Mouse (Mus musculus) heart, postnatal 36 days (tissue): ENCODE data around the gene Ncam1. TPM values are rescaled to one million over a fixed set of nuclear protein-coding genes. Genes with fewer than 3 reads are reported as not detected.

Experiments used
- DNase-seq, 2 experiments: peaks; one replicate each; pipeline ENCODE4 v3.0.0; 2021 to 2022
- intact Hi-C: fragments of 180-260 bp; cut with DNase I; formaldehyde crosslinking; loops from one replicate; pipeline ENCODE4 v1.15.1; 2025
- total RNA-seq, 2 experiments: library from RNA; stranded (reverse); gene quantifications; 2 replicates each; pipeline ENCODE4 v1.2.3; 2021

Gene Ncam1
- total RNA-seq, 2 experiments from 2014 or later = 4.5 to 6.0 TPM

DNA sequence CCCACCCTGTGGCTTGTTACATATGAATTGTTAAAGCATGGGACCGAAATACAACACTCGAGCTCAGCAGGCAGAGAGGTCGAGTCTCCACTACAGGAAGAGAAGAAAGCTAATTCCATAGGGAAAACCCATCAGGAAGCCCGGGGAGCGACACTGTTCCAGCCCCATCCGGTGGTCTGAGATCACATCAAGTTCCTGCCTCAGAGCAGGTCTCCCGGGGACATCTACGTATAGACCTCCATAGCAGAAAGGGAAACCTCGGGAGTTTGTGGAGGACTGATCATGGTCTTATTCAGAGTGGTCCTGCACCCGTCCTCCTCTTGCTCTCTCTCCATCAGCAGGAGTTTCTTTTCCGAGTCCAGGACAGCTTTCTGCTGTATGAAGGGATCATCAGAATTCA is 326.6 kb downstream of the Ncam1 start:
- intact Hi-C loops = no loop called here
- DNase-seq = no peak

DNA sequence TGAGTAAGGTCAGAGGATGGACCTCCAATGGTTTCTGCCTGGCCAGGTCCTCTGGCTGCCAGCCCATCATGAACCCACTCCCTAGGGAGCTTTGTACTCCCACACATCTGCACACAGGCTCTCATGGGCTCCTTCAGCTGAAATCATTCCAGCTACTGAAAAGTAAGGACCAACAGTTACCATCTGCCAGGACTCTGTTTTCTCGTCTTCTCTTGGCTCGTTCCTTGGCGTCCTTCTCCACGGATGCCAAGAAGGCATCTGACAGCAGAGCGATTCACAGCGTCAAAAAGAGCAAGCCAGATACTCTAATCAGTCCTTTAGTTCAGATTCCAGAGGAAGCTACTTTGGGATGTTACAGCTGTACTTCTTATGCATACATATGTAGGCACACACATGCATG is 327.8 kb downstream of the Ncam1 start:
- intact Hi-C loops = no loop called here
- no peak for DNase-seq

DNA sequence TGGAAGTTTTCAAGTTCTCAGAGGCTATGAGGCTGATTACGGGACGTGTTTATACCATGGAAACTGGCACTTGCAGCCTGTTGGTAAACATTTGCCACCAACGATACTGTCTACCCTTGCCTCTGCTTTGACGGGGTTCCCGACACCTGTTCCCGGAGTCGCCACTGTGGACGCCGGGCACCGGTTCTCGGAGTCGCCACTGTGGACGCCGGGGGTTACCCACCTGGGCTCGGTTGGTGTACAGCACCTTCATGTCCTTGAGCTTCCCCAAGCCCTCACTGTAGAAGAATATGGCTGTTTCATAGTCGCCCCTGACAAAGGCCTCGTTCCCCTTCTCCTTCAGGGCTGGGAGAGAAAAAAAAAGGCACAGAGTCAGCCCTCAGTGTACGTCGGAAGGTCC is 328.7 kb downstream of the Ncam1 start:
- no peak for DNase-seq

GRCm38 (mm10) chr9:49456136-49456535 is 342.6 kb downstream of the Ncam1 start:
- no peak for DNase-seq
- intact Hi-C loops = no loop called here

More for the DNA sequence above, 328.7 kb downstream of the Ncam1 start:
- intact Hi-C loops = no loop called here

DNA sequence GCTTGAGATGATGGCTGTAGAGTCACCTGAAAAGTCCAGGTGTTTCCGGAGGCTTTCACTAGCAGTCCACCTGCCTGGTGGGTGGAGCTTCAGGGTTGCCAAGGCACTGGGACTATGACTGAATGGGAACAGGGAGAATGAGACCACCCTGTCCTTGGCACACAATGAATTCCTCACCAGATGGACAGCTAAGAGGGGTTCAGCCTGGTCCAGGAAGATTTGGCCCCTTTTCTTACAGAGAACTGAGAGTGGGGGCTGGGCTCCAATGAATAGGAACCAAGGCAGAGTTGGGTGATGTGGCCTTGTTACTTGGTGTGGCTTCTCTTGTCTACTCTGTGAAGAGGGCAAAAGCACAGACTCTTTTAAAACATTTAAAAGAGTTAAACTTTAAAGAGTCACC is 346.3 kb downstream of the Ncam1 start:
- intact Hi-C loops = no loop called here
- no peak for DNase-seq
